Mouse (Mus musculus) CD4-positive, CD25-positive, alpha-beta regulatory T cell, adult 4 months (primary cell): Measurements from ENCODE around the gene Hbq1b. TPM values are rescaled to one million over a fixed set of nuclear protein-coding genes. Genes with fewer than 3 reads are reported as not detected.
"Not testable (repeated sequence)": the region's sequence is repeated elsewhere in the genome, so short reads cannot be mapped to it uniquely, and the experiment has no call there.

Experiments used
- ATAC-seq: one replicate; pipeline ENCODE4 v1.8.0; 2017
- polyA plus RNA-seq, 2 experiments: library from polyadenylated mRNA; unstranded; fragments of 100-300 nt; shearing (Covaris generic); gene quantifications; one replicate each; pipeline ENCODE4 v1.2.1; 2017

Hbq1b gene
- polyA plus RNA-seq, 2 experiments from 2014 or later = not detected

- ATAC-seq = no peak
Measured at GRCm38 (mm10) chr11:32268952-32269351, 17.8 kb upstream of the Hbq1b start.

- ATAC-seq = no peak
Measured at GRCm38 (mm10) chr11:32271178-32271577, 15.6 kb upstream of the Hbq1b start.

- ATAC-seq = no peak
Measured at GRCm38 (mm10) chr11:32276347-32276746, 10.4 kb upstream of the Hbq1b start, which contains the start of gene Hba-x. Gene Hba-x, plus strand, starts transcription at chr11:32276400.

- ATAC-seq = no peak
Measured at GRCm38 (mm10) chr11:32277736-32278457, 8.9 kb upstream of the Hbq1b start.

GRCm38 (mm10) chr11:32278458-32278957 lies 8.3 kb upstream of the Hbq1b start:
- no peak for ATAC-seq

GRCm38 (mm10) chr11:32280646-32281045 lies 6.1 kb upstream of the Hbq1b start:
- ATAC-seq = no peak

GRCm38 (mm10) chr11:32281416-32282144 lies 5.2 kb upstream of the Hbq1b start:
- no peak for ATAC-seq

- not testable (repeated sequence) for ATAC-seq
Measured at GRCm38 (mm10) chr11:32283091-32283777, 3.5 kb upstream of the Hbq1b start, which contains the start of gene Hba-a1. Gene Hba-a1, plus strand, starts transcription at chr11:32283511.

- not testable (repeated sequence) for ATAC-seq
Measured at GRCm38 (mm10) chr11:32284582-32284981, 2.2 kb upstream of the Hbq1b start.

GRCm38 (mm10) chr11:32285031-32285775 lies 1.6 kb upstream of the Hbq1b start:
- ATAC-seq = no peak

- not testable (repeated sequence) for ATAC-seq
Measured at GRCm38 (mm10) chr11:32285887-32286286, 878 bp upstream of the Hbq1b start.

- no peak for ATAC-seq
Measured at GRCm38 (mm10) chr11:32287493-32287825, 694 bp downstream of the Hbq1b start.

- ATAC-seq = not testable (repeated sequence)
Measured at GRCm38 (mm10) chr11:32292819-32293218, 6.1 kb downstream of the Hbq1b start.

GRCm38 (mm10) chr11:32293479-32293878 lies 6.7 kb downstream of the Hbq1b start:
- not testable (repeated sequence) for ATAC-seq

GRCm38 (mm10) chr11:32296203-32296602 lies 9.4 kb downstream of the Hbq1b start, which contains the start of gene Hba-a2:
Gene Hba-a2, plus strand, starts transcription at chr11:32296489.
- ATAC-seq = not testable (repeated sequence)

- ATAC-seq = not testable (repeated sequence)
Measured at GRCm38 (mm10) chr11:32297417-32297816, 10.7 kb downstream of the Hbq1b start.

- no peak for ATAC-seq
Measured at GRCm38 (mm10) chr11:32297866-32298531, 11.2 kb downstream of the Hbq1b start.

GRCm38 (mm10) chr11:32298532-32298918 lies 11.8 kb downstream of the Hbq1b start:
- ATAC-seq = no peak

GRCm38 (mm10) chr11:32299865-32300264 lies 13.1 kb downstream of the Hbq1b start, which contains the start of gene Hbq1a:
Gene Hbq1a, plus strand, starts transcription at chr11:32300069.
- ATAC-seq = not testable (repeated sequence)

GRCm38 (mm10) chr11:32300279-32301267 lies 13.8 kb downstream of the Hbq1b start:
- ATAC-seq = no peak
